7 mouse cellular contexts compared by ENCODE assay signal in genomic region chr2:84799041-84799561, GRCm38 (mm10). TPM values are rescaled to one million over a fixed set of nuclear protein-coding genes. Genes with fewer than 3 reads are reported as not detected.
A peak's percentile ranks its signal among the peaks of the same experiment; 100 is the strongest.
DNase-seq lines count a peak whose midpoint lies in the region; ATAC-seq and TF ChIP-seq lines count a peak whose summit lies in the region.

No protein-coding gene starts in this region.

- peak; percentile 79 for ATAC-seq in megakaryocyte, adult 5-6 weeks (ENCODE audit: poor library complexity, severe bottlenecking)

- no peak overlapping the region for H3K27ac ChIP-seq in cortical plate, adult 2 months (ENCODE audit: insufficient read depth, low read length)
- H3K27ac ChIP-seq in left cerebral cortex, adult 2 months: peak overlapping the region; percentile 76

- peak; percentile 77 for DNase-seq in adrenal gland, adult 2 months
- DNase-seq in gastrocnemius, adult 8-10 months (ENCODE audit: low spot score in 2 of 2): peak; percentile 41 to 55
- DNase-seq in induced T-regulatory cell, adult 2 months (ENCODE audit: low read depth): peak; percentile 91
- peak; percentile 56 to 57 for DNase-seq in left cerebral cortex, adult 2 months (ENCODE audit: extremely low spot score in 1 of 2, low spot score in 2 of 2)
- DNase-seq in right cerebral cortex, postnatal 25 days: peak; percentile 48

- no peak for TF ChIP-seq POLR2A in cortical plate, adult 2 months (IDR thresholded peaks at IDR 0.05; ENCODE audit: extremely low read depth, insufficient read depth, low read length)

- peak; percentile 51 for TF ChIP-seq CTCF in cortical plate, adult 2 months (IDR thresholded peaks at IDR 0.05; ENCODE audit: extremely low read depth, insufficient read depth, low read length)
- TF ChIP-seq CTCF in left cerebral cortex, adult 2 months (IDR thresholded peaks at IDR 0.05): peak; percentile 78

- H3K4me1 ChIP-seq in cortical plate, adult 2 months (ENCODE audit: control insufficient read depth, insufficient read depth, low read length): no peaks in the 10 kb centered on the region

- intact Hi-C loops in left cerebral cortex, adult 2 months (cut with DNase I): loop anchor here (2.0 to 5.0 kb wide), 3 partner anchors 57 to 344 kb away; partner anchors contain the start of genes Gm19426 and Zdhhc5

- peak overlapping the region; percentile 54 for H3K4me3 ChIP-seq in cortical plate, adult 2 months (ENCODE audit: insufficient read depth, low read length)
- peak overlapping the region; percentile 49 for H3K4me3 ChIP-seq in left cerebral cortex, adult 2 months

RNA-seq across cellular contexts. Expression of gene Ube2l6, which starts 0.5 kb away (rescaled TPM):
- total RNA-seq in adrenal gland, adult 2 months (2021): 10 to 100 TPM; 15.7 to 18.8 TPM
- polyA plus RNA-seq in adrenal gland, adult 2 months (2012; rRNA removed): 13.8 and 15.1 TPM in 2 replicates
- 9.4 and 12.1 TPM in 2 replicates for polyA plus RNA-seq in cortical plate, adult 2 months (2012; rRNA removed)
- total RNA-seq in gastrocnemius, adult 8-10 months (2022): 1 to 10 TPM; 1.5 to 3.5 (median 2.3) TPM
- 1 to 10 TPM; 6.4 to 6.7 TPM for total RNA-seq in left cerebral cortex, adult 2 months (2021)
- total RNA-seq in megakaryocyte, adult 5-6 weeks (2015): 23.7 and 27.7 TPM in 2 replicates
- total RNA-seq in megakaryocyte, adult 5-6 weeks (2017): 25.2 and 31.5 TPM in 2 replicates

RNA-seq across cellular contexts. Expression of gene Smtnl1, which starts 23.4 kb away (rescaled TPM):
- total RNA-seq in adrenal gland, adult 2 months (2021): not detected
- not detected in 2 replicates for polyA plus RNA-seq in adrenal gland, adult 2 months (2012; rRNA removed)
- not detected in 2 replicates for polyA plus RNA-seq in cortical plate, adult 2 months (2012; rRNA removed)
- 10 to 100 TPM; 46.3 to 63.9 (median 59.0) TPM for total RNA-seq in gastrocnemius, adult 8-10 months (2022)
- total RNA-seq in left cerebral cortex, adult 2 months (2021): not detected
- total RNA-seq in megakaryocyte, adult 5-6 weeks (2015): not detected in 2 replicates
- not detected in 2 replicates for total RNA-seq in megakaryocyte, adult 5-6 weeks (2017)

RNA-seq across cellular contexts. Expression of gene Serping1, which starts 23.9 kb away (rescaled TPM):
- 100 to 1,000 TPM in 1 of 2 experiments, 10 to 100 TPM in 1; 91.2 to 127 TPM for total RNA-seq in adrenal gland, adult 2 months (2021)
- polyA plus RNA-seq in adrenal gland, adult 2 months (2012; rRNA removed): 129 and 154 TPM in 2 replicates
- polyA plus RNA-seq in cortical plate, adult 2 months (2012; rRNA removed): 11.2 and 13.6 TPM in 2 replicates
- total RNA-seq in gastrocnemius, adult 8-10 months (2022): 10 to 100 TPM; 22.0 to 55.1 (median 36.1) TPM
- 1 to 10 TPM; 5.3 to 8.4 TPM for total RNA-seq in left cerebral cortex, adult 2 months (2021)
- total RNA-seq in megakaryocyte, adult 5-6 weeks (2015): 1.5 and 2.1 TPM in 2 replicates
- 0.94 and 2.2 TPM in 2 replicates for total RNA-seq in megakaryocyte, adult 5-6 weeks (2017)

RNA-seq across cellular contexts. Expression of gene Timm10, which starts 27.7 kb away (rescaled TPM):
- 10 to 100 TPM; 38.5 to 59.6 TPM for total RNA-seq in adrenal gland, adult 2 months (2021)
- 17.0 and 19.2 TPM in 2 replicates for polyA plus RNA-seq in adrenal gland, adult 2 months (2012; rRNA removed)
- polyA plus RNA-seq in cortical plate, adult 2 months (2012; rRNA removed): 82.0 and 85.7 TPM in 2 replicates
- 10 to 100 TPM; 37.9 to 51.4 (median 45.5) TPM for total RNA-seq in gastrocnemius, adult 8-10 months (2022)
- 10 to 100 TPM; 49.1 to 51.3 TPM for total RNA-seq in left cerebral cortex, adult 2 months (2021)
- total RNA-seq in megakaryocyte, adult 5-6 weeks (2015): 17.7 and 18.6 TPM in 2 replicates
- total RNA-seq in megakaryocyte, adult 5-6 weeks (2017): 14.2 and 19.8 TPM in 2 replicates

RNA-seq across cellular contexts. Expression of gene Slc43a1, which starts 39.5 kb away (rescaled TPM):
- total RNA-seq in adrenal gland, adult 2 months (2021): 10 to 100 TPM in 1 of 2 experiments, 1 to 10 TPM in 1; 4.4 to 12.7 TPM
- polyA plus RNA-seq in adrenal gland, adult 2 months (2012; rRNA removed): 10.1 and 14.3 TPM in 2 replicates
- 0.13 and 0.52 TPM in 2 replicates for polyA plus RNA-seq in cortical plate, adult 2 months (2012; rRNA removed)
- 10 to 100 TPM in 3 of 4 experiments, 1 to 10 TPM in 1; 8.0 to 28.2 (median 14.4) TPM for total RNA-seq in gastrocnemius, adult 8-10 months (2022)
- under 1 TPM; 0.27 to 0.30 TPM for total RNA-seq in left cerebral cortex, adult 2 months (2021)
- total RNA-seq in megakaryocyte, adult 5-6 weeks (2015): 3.7 and 5.2 TPM in 2 replicates
- total RNA-seq in megakaryocyte, adult 5-6 weeks (2017): 1.6 and 3.1 TPM in 2 replicates

Comparison
In these comparisons a context has a peak if more than half of its experiments do, and no peak if none do; other contexts are left out.
1. RNA of gene Smtnl1, which starts 23.4 kb away (total RNA-seq): 46.3 to 63.9 TPM in gastrocnemius, adult 8-10 months; not detected in adrenal gland, adult 2 months, not detected in left cerebral cortex, adult 2 months and not detected in megakaryocyte, adult 5-6 weeks; every median in the first group is over 10 times any median in the second.
2. Peak in every context shown above with its lines, with median percentiles within 50 percentile points of each other: DNase-seq.